Mouse (Mus musculus): ENCODE results near the gene Dab2. TPM values are rescaled to one million over a fixed set of nuclear protein-coding genes. Genes with fewer than 3 reads are reported as not detected.

Gene Dab2
- polyA plus RNA-seq, 1 experiment from 2014 or later: 16.1 TPM

DNA sequence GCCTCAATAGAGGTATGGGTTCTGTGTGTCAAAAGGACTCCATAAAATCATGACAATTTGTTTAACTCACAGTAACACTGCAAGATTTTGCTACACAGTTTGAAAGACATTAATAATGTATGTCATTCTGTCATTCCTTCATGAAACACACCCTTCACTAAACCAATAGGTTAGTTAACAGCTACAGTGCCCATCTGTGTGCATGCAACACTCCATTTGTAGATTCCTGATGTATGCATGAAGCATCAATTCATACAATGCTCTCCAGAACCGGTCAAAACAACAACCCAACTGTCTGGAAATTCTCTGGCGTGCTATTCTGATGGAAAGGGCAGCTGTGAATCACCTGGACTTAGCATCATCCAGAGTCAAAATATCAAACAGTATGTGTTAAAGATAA is 60.3 kb downstream of the Dab2 start:
- no peak overlapping the region for H3K9ac ChIP-seq (ENCODE audit: low read length)
- H3K27ac ChIP-seq (replicated peaks): no peak overlapping the region
- no peak for TF ChIP-seq EP300 (optimal IDR thresholded peaks at IDR 0.05)
- TF ChIP-seq CTCF (IDR thresholded peaks at IDR 0.05; ENCODE audit: low read depth): no peak
- no peaks in the 10 kb centered on the region for H3K27me3 ChIP-seq (ENCODE audit: control insufficient read depth, insufficient read depth, low read length)
- WGBS: 76% methylated on average over 2 of the region's 2 CpGs
- ATAC-seq (ENCODE audit: low FRiP score, low TSS enrichment): no peak
- no peaks in the 10 kb centered on the region for H3K36me3 ChIP-seq (ENCODE audit: control insufficient read depth, insufficient read depth, low read length)
- H3K9me3 ChIP-seq (ENCODE audit: control insufficient read depth, low read length): no peaks in the 10 kb centered on the region
- no peak overlapping the region for H3K4me2 ChIP-seq (replicated peaks; ENCODE audit: low read depth)
- no peaks in the 10 kb centered on the region for H3K4me1 ChIP-seq (replicated peaks; ENCODE audit: control insufficient read depth, insufficient read depth)
- no peak for DNase-seq (ENCODE audit: low spot score)
- H3K4me3 ChIP-seq (ENCODE audit: low read depth, low read length): no peak overlapping the region

DNA sequence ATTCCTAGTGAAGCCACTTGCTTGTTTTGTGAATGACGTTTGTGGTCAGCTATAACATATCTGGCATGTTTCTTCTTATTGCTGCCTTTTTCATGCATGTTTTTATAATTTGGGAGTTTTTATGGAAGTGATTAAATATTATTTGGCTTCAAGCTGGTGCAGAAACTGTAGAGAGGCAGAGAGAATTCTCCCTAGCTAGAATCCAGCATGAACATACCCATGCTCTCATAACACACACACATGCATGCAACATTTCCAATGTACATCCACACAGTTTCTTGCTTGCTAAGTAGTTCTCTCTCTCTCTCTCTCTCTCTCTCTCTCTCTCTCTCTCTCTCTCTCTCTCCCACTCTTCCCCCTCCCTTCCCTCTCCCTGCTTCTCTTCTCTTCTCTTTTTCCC is 70.4 kb downstream of the Dab2 start:
- TF ChIP-seq EP300 (optimal IDR thresholded peaks at IDR 0.05): no peak
- no peak for TF ChIP-seq CTCF (IDR thresholded peaks at IDR 0.05; ENCODE audit: low read depth)
- WGBS: 32% methylated on average over 1 of the region's 1 CpGs
- no peak for ATAC-seq (ENCODE audit: low FRiP score, low TSS enrichment)
- Histone ChIP-seq H3K27ac (replicated peaks) (no peak overlapping the region), H3K9me3 (ENCODE audit: control insufficient read depth, low read length) (no peaks in the 10 kb centered on the region), H3K4me3 (ENCODE audit: low read depth, low read length) (no peak overlapping the region), H3K27me3 (ENCODE audit: control insufficient read depth, insufficient read depth, low read length) (no peaks in the 10 kb centered on the region), H3K9ac (ENCODE audit: low read length) (no peak overlapping the region), H3K4me2 (replicated peaks; ENCODE audit: low read depth) (no peak overlapping the region), H3K4me1 (replicated peaks; ENCODE audit: control insufficient read depth, insufficient read depth) (no peaks in the 10 kb centered on the region), H3K36me3 (ENCODE audit: control insufficient read depth, insufficient read depth, low read length) (no peaks in the 10 kb centered on the region)
- no peak for DNase-seq (ENCODE audit: low spot score)

DNA sequence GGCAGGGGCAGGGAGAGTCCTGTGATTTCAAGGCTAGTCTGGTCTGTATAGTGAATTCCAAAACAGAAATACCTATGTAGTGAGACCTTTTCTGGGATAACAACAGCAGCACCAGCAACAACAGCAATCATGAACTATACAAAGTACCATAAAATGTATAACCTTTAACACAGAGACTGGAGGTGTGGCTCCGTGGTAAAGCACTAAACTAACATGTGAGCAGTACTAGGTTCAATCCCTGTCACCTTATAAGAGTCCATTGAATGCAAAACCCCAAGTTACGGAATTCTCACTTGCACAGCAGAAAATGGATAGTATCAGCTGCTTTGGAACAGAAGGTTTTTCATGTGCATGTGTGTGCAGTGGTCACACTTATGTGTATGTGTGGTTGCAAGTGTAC is 71.9 kb downstream of the Dab2 start:
- no peaks in the 10 kb centered on the region for H3K27me3 ChIP-seq (ENCODE audit: control insufficient read depth, insufficient read depth, low read length)
- ATAC-seq (ENCODE audit: low FRiP score, low TSS enrichment): no peak
- H3K4me2 ChIP-seq (replicated peaks; ENCODE audit: low read depth): no peak overlapping the region
- TF ChIP-seq EP300 (optimal IDR thresholded peaks at IDR 0.05) (no peak), CTCF (IDR thresholded peaks at IDR 0.05; ENCODE audit: low read depth) (no peak)
- no peaks in the 10 kb centered on the region for H3K9me3 ChIP-seq (ENCODE audit: control insufficient read depth, low read length)
- WGBS: 93% methylated on average over 2 of the region's 2 CpGs
- no peak overlapping the region for H3K4me3 ChIP-seq (ENCODE audit: low read depth, low read length)
- DNase-seq (ENCODE audit: low spot score): no peak
- no peaks in the 10 kb centered on the region for H3K4me1 ChIP-seq (replicated peaks; ENCODE audit: control insufficient read depth, insufficient read depth)
- no peak overlapping the region for H3K9ac ChIP-seq (ENCODE audit: low read length)
- no peak overlapping the region for H3K27ac ChIP-seq (replicated peaks)
- H3K36me3 ChIP-seq (ENCODE audit: control insufficient read depth, insufficient read depth, low read length): no peaks in the 10 kb centered on the region

DNA sequence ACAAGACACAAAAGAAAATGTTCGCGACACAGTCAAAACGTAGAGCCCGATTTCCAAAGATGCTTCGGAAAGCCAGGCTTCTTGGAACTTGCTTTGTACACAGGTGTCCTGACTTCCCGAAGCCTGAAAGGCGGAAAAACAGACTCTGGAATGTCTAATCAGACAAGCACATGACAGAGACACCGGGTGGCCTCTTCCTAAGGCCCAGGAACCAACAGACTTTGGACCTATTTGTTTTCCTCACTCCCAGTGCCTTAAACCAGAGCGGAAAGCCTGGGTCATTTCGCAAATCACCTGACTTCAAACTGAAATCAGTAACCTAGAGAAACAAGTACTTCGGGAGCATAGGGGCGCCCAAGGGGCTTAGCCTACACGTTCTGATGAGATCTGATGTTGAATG is 75.4 kb downstream of the Dab2 start:
- 67% methylated on average over 13 of the region's 13 CpGs for whole genome bisulfite sequencing
- Histone ChIP-seq H3K4me1 (replicated peaks; ENCODE audit: control insufficient read depth, insufficient read depth) (no peaks in the 10 kb centered on the region), H3K36me3 (ENCODE audit: control insufficient read depth, insufficient read depth, low read length) (no peaks in the 10 kb centered on the region), H3K4me2 (replicated peaks; ENCODE audit: low read depth) (no peak overlapping the region), H3K9ac (ENCODE audit: low read length) (no peak overlapping the region), H3K27me3 (ENCODE audit: control insufficient read depth, insufficient read depth, low read length) (no peaks in the 10 kb centered on the region), H3K4me3 (ENCODE audit: low read depth, low read length) (no peak overlapping the region), H3K9me3 (ENCODE audit: control insufficient read depth, low read length) (no peaks in the 10 kb centered on the region), H3K27ac (replicated peaks) (no peak overlapping the region)
- DNase-seq (ENCODE audit: low spot score): no peak
- TF ChIP-seq EP300 (optimal IDR thresholded peaks at IDR 0.05) (no peak), CTCF (IDR thresholded peaks at IDR 0.05; ENCODE audit: low read depth) (no peak)
- no peak for ATAC-seq (ENCODE audit: low FRiP score, low TSS enrichment)

DNA sequence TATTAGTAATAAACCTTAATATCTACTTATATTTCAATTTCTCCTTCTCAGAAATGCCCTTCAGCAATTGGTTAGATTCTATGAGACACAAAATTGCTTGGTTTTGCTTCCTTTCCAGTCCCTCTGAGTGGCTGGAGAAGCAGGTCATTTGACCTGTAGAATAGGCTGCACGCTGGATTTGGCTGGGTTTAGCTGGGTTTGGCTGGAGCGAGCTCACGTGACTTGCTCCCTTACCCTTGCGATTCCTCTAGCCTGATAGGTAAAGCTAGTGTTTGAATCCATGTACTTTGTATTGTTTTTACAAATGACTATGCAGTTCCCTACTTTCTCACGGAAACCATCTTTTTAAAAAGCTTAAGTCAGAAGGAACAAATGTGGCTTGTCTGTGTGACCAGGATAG is 76.4 kb downstream of the Dab2 start:
- Histone ChIP-seq H3K27ac (replicated peaks) (no peak overlapping the region), H3K9ac (ENCODE audit: low read length) (no peak overlapping the region), H3K4me3 (ENCODE audit: low read depth, low read length) (no peak overlapping the region), H3K4me2 (replicated peaks; ENCODE audit: low read depth) (no peak overlapping the region), H3K36me3 (ENCODE audit: control insufficient read depth, insufficient read depth, low read length) (no peaks in the 10 kb centered on the region), H3K9me3 (ENCODE audit: control insufficient read depth, low read length) (no peaks in the 10 kb centered on the region), H3K27me3 (ENCODE audit: control insufficient read depth, insufficient read depth, low read length) (no peaks in the 10 kb centered on the region), H3K4me1 (replicated peaks; ENCODE audit: control insufficient read depth, insufficient read depth) (no peaks in the 10 kb centered on the region)
- TF ChIP-seq CTCF (IDR thresholded peaks at IDR 0.05; ENCODE audit: low read depth) (no peak), EP300 (optimal IDR thresholded peaks at IDR 0.05) (no peak)
- ATAC-seq (ENCODE audit: low FRiP score, low TSS enrichment) (no peak), DNase-seq (ENCODE audit: low spot score) (no peak)
- WGBS: 67% methylated on average over 5 of the region's 5 CpGs

DNA sequence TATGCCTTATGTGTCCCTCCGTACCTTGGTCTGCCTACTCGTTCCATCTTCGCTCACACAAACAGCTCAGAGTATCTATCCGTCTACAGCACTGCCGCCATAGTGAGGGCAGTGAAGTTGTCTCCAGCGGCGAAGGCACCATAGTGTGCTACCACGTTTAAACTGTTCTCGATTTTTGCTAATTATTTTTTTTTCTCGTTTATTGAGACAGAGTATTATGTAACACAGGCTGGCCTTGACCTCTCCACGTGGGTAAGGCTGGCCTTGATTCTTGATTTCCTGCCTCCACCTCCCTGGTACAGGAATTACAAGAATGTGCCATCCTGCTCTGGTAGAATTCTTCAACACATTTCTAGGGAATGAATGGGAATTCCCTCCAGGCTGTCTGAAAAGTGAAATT is 77.2 kb downstream of the Dab2 start:
- 80% methylated on average over 11 of the region's 11 CpGs for WGBS

More for the DNA sequence above, 77.2 kb downstream of the Dab2 start:
- no peak overlapping the region for H3K4me3 ChIP-seq (ENCODE audit: low read depth, low read length)
- no peak overlapping the region for H3K27ac ChIP-seq (replicated peaks)
- H3K27me3 ChIP-seq (ENCODE audit: control insufficient read depth, insufficient read depth, low read length): no peaks in the 10 kb centered on the region
- ATAC-seq (ENCODE audit: low FRiP score, low TSS enrichment): no peak
- DNase-seq (ENCODE audit: low spot score): no peak
- no peaks in the 10 kb centered on the region for H3K36me3 ChIP-seq (ENCODE audit: control insufficient read depth, insufficient read depth, low read length)
- no peak overlapping the region for H3K9ac ChIP-seq (ENCODE audit: low read length)
- H3K9me3 ChIP-seq (ENCODE audit: control insufficient read depth, low read length): no peaks in the 10 kb centered on the region
- TF ChIP-seq EP300 (optimal IDR thresholded peaks at IDR 0.05): no peak
- TF ChIP-seq CTCF (IDR thresholded peaks at IDR 0.05; ENCODE audit: low read depth): no peak
- no peaks in the 10 kb centered on the region for H3K4me1 ChIP-seq (replicated peaks; ENCODE audit: control insufficient read depth, insufficient read depth)
- H3K4me2 ChIP-seq (replicated peaks; ENCODE audit: low read depth): no peak overlapping the region

All from stomach, postnatal 0 days (tissue).